8 mouse cellular contexts compared by ENCODE assay signal in genomic region chr1:144006542-144006941, GRCm38 (mm10). TPM values are rescaled to one million over a fixed set of nuclear protein-coding genes. Genes with fewer than 3 reads are reported as not detected.
DNase-seq lines count a peak whose midpoint lies in the region; ATAC-seq and TF ChIP-seq lines count a peak whose summit lies in the region.

No protein-coding gene starts in this region.

- DNase-seq in T-cell, adult 2 months (ENCODE audit: low spot score): peak; percentile 80
- peak; percentile 56 to 57 for DNase-seq in cerebellum, postnatal 36 days
- DNase-seq in gastrocnemius, adult 2 months: peak; percentile 79
- DNase-seq in hindbrain, postnatal 0 days (ENCODE audit: low spot score): peak; percentile 90
- peak; percentile 44 to 47 for DNase-seq in left cerebral cortex, adult 8-10 months (ENCODE audit: low spot score in 2 of 2)
- peak; percentile 54 for DNase-seq in right cerebral cortex, postnatal 25 days
- peak; percentile 49 for DNase-seq in yolk sac, embryonic 10.5 days (ENCODE audit: low spot score)

- H3K36me3 ChIP-seq in hindbrain, postnatal 0 days (ENCODE audit: insufficient read depth, low read length): no peaks in the 10 kb centered on the region
- peaks cover 7% of the 10 kb centered on the region for H3K36me3 ChIP-seq in megakaryocyte, embryonic 14.5 days (replicated peaks; ENCODE audit: low read length)

- WGBS in hindbrain, postnatal 0 days: 2% methylated on average over 8 of the region's 8 CpGs

- peak overlapping the region; percentile 78 for H3K27ac ChIP-seq in gastrocnemius, adult 2 months
- no peak overlapping the region for H3K27ac ChIP-seq in hindbrain, postnatal 0 days

- no peak for ATAC-seq in hindbrain, postnatal 0 days

- H3K9me3 ChIP-seq in hindbrain, postnatal 0 days (ENCODE audit: low read length): no peaks in the 10 kb centered on the region
- no peaks in the 10 kb centered on the region for H3K9me3 ChIP-seq in megakaryocyte, embryonic 14.5 days

- intact Hi-C loops in gastrocnemius, adult 2 months (cut with DNase I): loop anchor here (1.0 to 2.0 kb wide), 3 partner anchors 192 to 304 kb away; partner anchors contain the start of gene Cdc73

- H3K4me3 ChIP-seq in gastrocnemius, adult 2 months: peak overlapping the region; percentile 57
- no peak overlapping the region; the same call in 1 of the 2 replicates for H3K4me3 ChIP-seq in hindbrain, postnatal 0 days (ENCODE audit: low read length)
- H3K4me3 ChIP-seq in megakaryocyte, embryonic 14.5 days (replicated peaks): peak overlapping the region; percentile 86

- 0 out of 2 replicates have a peak overlapping the region, but pooled peaks have one; percentile 18 for H3K9ac ChIP-seq in hindbrain, postnatal 0 days (replicated peaks; ENCODE audit: low read length)

- no peaks in the 10 kb centered on the region for H3K27me3 ChIP-seq in hindbrain, postnatal 0 days (ENCODE audit: insufficient read depth, low read length)
- H3K27me3 ChIP-seq in megakaryocyte, embryonic 14.5 days (replicated peaks): no peaks in the 10 kb centered on the region

- peak; percentile 96 for TF ChIP-seq CTCF in gastrocnemius, adult 2 months (IDR thresholded peaks at IDR 0.05)
- TF ChIP-seq CTCF in hindbrain, postnatal 0 days (IDR thresholded peaks at IDR 0.05; ENCODE audit: low read depth): peak; percentile 86

- H3K4me1 ChIP-seq in hindbrain, postnatal 0 days (ENCODE audit: insufficient read depth, low read length): 0 out of 2 replicates have a peak, but pooled peaks cover 5% of the 10 kb centered on the region
- peaks cover 32% of the 10 kb centered on the region for H3K4me1 ChIP-seq in megakaryocyte, embryonic 14.5 days

- H3K4me2 ChIP-seq in hindbrain, postnatal 0 days (ENCODE audit: low read depth, low read length): peak overlapping the region; percentile 39

RNA-seq across cellular contexts. Expression of gene Rgs2, which starts 2.6 kb away (rescaled TPM):
- 1 to 10 TPM; 3.0 to 9.5 TPM for total RNA-seq in gastrocnemius, adult 2 months (2021)
- total RNA-seq in hindbrain, postnatal 0 days (2014; rRNA removed): 13.6 and 14.9 TPM in 2 replicates
- 70.7 and 71.1 TPM in 2 replicates for polyA plus RNA-seq in hindbrain, postnatal 0 days (2015; fragmentation: Nextera tagmentation; extraction: Ambion mirVana)
- 10 to 100 TPM; 74.2 to 87.5 (median 78.2) TPM for total RNA-seq in left cerebral cortex, adult 8-10 months (2022)
- polyA plus RNA-seq in megakaryocyte, embryonic 14.5 days (2012; ENCODE audit: insufficient read depth, low replicate concordance): 36.1 TPM in 1 of 2 replicates, not detected in the other
